Mouse (Mus musculus) bone marrow, adult 2 months (tissue): ENCODE data around the gene Upp1. TPM values are rescaled to one million over a fixed set of nuclear protein-coding genes. Genes with fewer than 3 reads are reported as not detected.
A peak's percentile ranks its signal among the peaks of the same experiment; 100 is the strongest.

Source experiments
- H3K27ac ChIP-seq: fragments of 200-500 bp; 2 replicates; pipeline ENCODE4 v1.5.1; 2012; ENCODE audit warnings: low read depth, mild to moderate bottlenecking, control low read depth, inconsistent platforms, low read length; ENCODE audit not compliant: control insufficient read depth, poor library complexity, insufficient read depth
- H3K4me1 ChIP-seq: fragments of 200-500 bp; 2 replicates; pipeline ENCODE4 v1.6.1; 2011; ENCODE audit warnings: low read length; ENCODE audit not compliant: control insufficient read depth, insufficient read depth
- H3K4me3 ChIP-seq: fragments of 200-500 bp; replicated peaks from 2 replicates; pipeline ENCODE3; 2011; ENCODE audit warnings: mild to moderate bottlenecking, low read depth, low read length, control low read depth; ENCODE audit not compliant: control insufficient read depth
- CTCF ChIP-seq: fragments of 200-500 bp; IDR thresholded peaks from 2 replicates; pipeline ENCODE4 v1.5.1; 2011; ENCODE audit warnings: low read length, control low read depth; ENCODE audit not compliant: control insufficient read depth, insufficient read depth
- POLR2A ChIP-seq: fragments of 200-500 bp; IDR thresholded peaks from 2 replicates; pipeline ENCODE4 v1.6.1; 2011; ENCODE audit warnings: low read depth, mild to moderate bottlenecking, control low read depth, low read length, borderline replicate concordance; ENCODE audit not compliant: control insufficient read depth
- WGBS: fragments of 180-500 bp; shearing (Covaris S2); methylation state at CpG from one replicate; pipeline ENCODE4 v1.1.7; 2018; 5-methylcytosine and 5-hydroxymethylcytosine counted together
- polyA plus RNA-seq: library from polyadenylated mRNA; stranded (reverse); fragments of >200 nt; gene quantifications from 2 replicates; pipeline ENCODE4 v1.2.4, GENCODE M21; 2011; ENCODE audit warnings: low replicate concordance; ENCODE audit not compliant: missing spikeins, insufficient read depth, insufficient read length

The Upp1 gene
- polyA plus RNA-seq, 1 experiment, result 11.9 TPM

DNA sequence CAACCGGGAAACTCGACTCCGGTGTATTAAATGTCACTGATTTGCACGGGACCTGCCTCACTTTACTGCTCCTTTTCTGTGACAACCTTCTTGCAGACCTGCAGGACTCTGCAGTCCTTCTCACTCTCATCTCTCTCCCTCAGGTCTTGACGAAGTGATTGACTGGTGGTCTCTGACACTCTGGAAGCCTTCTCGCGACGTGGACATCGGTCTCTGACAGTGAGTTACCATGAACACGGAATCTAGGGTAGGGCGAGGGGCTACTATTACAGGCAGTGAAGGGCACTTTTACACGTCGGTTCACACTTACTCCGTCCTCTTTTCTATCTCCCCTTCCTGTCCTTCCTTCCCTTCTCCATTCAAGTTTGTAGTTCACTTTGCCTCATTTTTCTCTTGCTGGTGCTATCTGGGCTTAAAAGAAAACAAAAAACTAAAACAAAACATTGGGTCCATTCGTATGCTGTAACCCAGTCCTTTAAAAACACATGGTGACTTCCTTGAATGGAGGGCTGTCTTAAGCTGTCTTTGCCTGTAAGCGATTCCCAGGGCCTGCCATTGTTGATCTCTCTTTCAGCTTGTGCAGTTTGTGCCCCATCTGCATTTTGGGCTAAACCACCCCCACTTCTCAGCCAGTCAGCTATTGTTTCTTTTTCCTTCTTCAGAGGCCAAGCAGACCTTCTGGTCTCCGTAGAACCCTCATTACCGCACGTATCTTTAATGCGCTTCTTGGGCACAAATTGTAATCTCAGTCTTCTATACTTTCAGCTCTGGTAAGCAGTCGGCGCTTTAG is 1.5 kb downstream of the Upp1 start:
- no peaks in the 10 kb centered on the region; the same call in 1 of the 2 replicates for H3K4me1 ChIP-seq
- H3K4me3 ChIP-seq, result no peak overlapping the region
- H3K27ac ChIP-seq, result no peak overlapping the region
- 30% methylated on average over 22 of the region's 22 CpGs for WGBS
- TF ChIP-seq CTCF, result no peak
- TF ChIP-seq POLR2A, result no peak

DNA sequence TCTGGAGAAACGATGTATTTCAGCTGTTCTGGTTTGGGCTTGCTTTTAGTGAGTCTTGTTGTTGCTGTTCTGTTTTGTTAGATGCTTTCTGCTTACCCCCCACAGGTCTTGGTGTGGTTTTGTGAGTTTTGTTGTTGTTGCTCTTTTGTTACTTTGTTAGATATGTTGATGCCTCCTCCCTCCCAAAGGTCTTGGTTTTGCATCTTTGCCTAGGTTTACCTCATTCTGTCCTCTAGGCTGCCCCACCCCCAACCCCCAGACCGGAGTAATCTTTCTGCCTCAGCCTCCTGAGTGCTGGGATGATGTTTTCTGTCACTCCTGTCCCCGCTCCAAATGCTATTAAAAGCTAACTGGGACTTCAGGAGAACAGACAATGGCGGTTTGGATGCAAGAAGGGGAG is 4.4 kb downstream of the Upp1 start:
- H3K4me3 ChIP-seq, result no peak overlapping the region
- TF ChIP-seq POLR2A, result no peak
- no peak for TF ChIP-seq CTCF
- no peaks in the 10 kb centered on the region; the same call in none of the 2 replicates for H3K4me1 ChIP-seq
- no peak overlapping the region for H3K27ac ChIP-seq
- 77% methylated on average over 4 of the region's 4 CpGs for WGBS

DNA sequence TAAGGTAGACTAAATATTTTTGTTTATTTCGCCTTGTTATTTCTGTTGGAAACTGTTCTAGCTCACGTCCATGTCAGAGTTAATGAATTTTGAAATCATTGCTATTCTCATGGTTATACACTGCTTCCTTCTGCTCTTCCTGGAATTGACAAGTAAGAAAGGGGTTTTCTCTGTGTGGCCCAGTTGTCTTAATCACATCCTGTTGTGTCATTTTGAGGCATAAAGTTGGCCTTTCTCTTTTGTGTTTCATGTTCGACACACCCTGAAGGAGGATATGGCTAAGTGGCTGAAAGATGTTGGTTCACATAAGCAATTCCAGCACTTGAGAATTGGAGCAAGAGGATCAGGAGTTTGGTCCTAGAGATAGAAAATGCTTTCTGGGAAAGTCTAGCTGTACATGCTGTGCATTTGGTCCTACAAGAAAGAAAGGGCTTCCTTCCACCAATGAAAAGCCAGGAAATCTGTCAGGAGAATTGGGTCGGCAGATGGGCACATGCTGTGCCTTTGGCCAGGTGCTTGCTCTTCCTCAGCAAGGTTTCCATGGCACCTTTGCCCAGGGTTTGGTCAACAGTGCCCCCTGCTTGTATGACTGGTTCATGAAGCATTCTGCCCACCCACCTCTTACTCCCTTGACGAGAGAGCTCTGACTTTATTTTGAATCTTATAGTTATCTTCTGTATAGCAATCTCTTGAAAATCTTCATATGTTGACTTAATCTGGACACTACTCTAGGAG is 8.6 kb downstream of the Upp1 start:
- Histone ChIP-seq H3K4me1 (no peaks in the 10 kb centered on the region; the same call in none of the 2 replicates), H3K4me3 (no peak overlapping the region), H3K27ac (no peak overlapping the region)
- 27% methylated on average over 5 of the region's 5 CpGs for WGBS
- TF ChIP-seq CTCF (peak; percentile 41; the same call in 1 of the 2 replicates), POLR2A (no peak)

DNA sequence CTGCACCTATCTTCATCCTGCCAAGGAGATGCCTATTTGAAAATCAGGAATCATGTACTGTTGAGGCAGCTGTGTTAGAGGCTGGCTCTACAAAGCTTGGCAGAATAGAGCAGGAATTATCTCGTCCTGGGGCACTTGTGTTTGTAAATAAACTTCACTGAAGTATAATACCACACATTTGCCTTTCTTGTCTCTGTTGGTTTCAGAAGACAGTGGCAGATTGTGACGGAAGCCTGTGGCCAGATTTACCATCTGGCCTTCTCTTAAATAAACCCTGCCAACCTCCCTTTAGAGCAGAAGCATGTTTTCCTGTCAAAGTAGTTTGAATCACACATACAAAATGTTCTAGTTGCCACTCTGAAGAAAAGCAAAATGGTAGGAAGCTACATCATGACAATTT is 10.2 kb downstream of the Upp1 start:
- WGBS, result 62% methylated on average over 2 of the region's 2 CpGs
- no peak overlapping the region for H3K4me3 ChIP-seq
- no peak overlapping the region for H3K27ac ChIP-seq
- TF ChIP-seq POLR2A (no peak), CTCF (no peak)
- no peaks in the 10 kb centered on the region; the same call in none of the 2 replicates for H3K4me1 ChIP-seq

DNA sequence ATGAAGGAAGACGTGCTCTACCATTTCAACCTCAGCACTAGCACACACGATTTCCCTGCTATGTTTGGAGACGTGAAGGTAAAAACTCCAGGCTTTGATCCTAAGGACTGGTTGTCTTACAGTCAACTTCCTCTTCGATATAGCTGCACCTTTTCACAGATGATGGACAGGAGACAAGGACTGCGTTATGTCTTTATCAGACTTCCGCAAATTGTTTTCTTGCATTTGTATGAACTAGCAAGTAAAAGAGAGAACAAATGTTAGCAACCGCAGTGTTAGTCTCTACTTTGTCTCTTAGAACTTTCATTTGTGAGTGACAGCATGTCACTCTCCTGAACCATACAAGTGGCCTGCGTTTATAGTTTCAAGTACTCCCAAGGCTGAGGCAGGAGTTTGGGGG is 11.6 kb downstream of the Upp1 start:
- TF ChIP-seq POLR2A, result no peak
- no peak for TF ChIP-seq CTCF
- Histone ChIP-seq H3K27ac (no peak overlapping the region), H3K4me3 (no peak overlapping the region), H3K4me1 (no peaks in the 10 kb centered on the region; the same call in none of the 2 replicates)
- 75% methylated on average over 8 of the region's 8 CpGs for WGBS

DNA sequence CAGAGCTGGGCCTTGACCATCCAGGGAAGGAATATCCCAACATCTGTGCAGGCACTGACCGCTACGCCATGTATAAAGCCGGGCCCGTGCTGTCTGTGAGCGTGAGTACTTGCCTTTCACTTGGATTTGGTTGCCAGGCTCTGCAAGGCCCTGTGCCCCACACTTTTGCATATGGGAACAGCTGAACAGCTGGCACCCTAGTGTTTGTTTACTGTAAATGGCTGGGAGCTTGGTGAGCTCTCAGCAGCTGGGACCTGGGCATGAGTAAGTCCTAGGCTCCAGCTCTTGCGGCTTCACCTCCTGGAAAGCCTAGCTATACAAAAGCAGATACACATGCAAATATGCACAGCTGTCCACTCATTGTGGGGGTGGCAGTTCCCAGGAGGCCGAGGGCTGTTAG is 13.8 kb downstream of the Upp1 start:
- no peak overlapping the region for H3K27ac ChIP-seq
- H3K4me1 ChIP-seq, result no peaks in the 10 kb centered on the region; the same call in none of the 2 replicates
- WGBS, result 87% methylated on average over 7 of the region's 7 CpGs
- H3K4me3 ChIP-seq, result no peak overlapping the region
- no peak for TF ChIP-seq CTCF
- TF ChIP-seq POLR2A, result no peak

DNA sequence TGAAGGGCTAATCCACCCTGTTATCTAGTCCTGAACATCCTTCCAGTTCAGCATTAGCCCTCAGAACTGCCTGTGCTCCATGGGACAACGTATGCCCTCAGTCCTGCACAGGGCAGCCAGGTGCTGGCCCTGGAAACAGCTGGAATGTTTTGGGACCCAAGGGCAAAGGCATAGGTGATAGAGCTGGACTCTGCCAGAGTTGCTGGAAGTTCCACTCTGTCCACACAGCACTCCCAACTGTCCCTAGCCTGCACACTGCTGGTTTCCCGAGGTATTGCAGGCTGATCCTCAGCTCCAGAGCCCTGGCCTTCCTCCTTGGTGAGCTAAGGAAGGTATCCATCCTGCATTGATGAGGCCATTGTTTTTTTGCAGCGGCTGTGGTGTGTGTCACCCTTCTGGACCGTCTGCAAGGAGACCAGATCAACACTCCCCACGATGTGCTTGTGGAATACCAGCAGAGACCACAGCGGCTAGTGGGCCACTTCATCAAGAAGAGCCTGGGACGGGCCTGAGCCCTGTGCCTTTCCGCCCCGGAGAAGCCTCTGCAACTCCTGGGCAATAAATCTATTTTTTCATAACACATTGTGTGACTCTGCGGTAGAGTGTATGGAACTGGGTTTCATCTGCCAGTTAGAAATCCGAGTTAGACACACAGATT is 17.8 kb downstream of the Upp1 start:
- WGBS, result 77% methylated on average over 11 of the region's 11 CpGs
- Histone ChIP-seq H3K4me1 (no peaks in the 10 kb centered on the region), H3K27ac (no peak overlapping the region), H3K4me3 (no peak overlapping the region)
- TF ChIP-seq CTCF (no peak), POLR2A (no peak)

DNA sequence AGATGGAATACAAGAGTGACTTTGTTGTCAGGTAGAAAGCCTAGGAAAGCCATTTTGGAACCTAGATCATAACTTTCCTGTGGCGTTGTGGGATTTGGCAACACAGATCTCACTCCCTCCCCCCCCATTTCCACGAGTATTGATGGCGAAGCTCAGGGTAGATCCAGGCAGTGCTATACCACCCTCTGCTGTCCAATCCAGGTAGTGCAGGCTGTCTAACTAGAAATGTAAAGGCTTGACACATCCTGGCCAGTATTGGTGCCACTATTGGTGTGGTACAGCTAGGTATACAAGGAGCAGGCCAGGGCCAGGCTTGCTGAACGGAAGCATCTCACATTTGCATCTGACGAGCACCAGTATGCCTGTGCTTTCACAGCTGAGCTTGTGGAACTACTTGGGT is 18.6 kb downstream of the Upp1 start:
- Histone ChIP-seq H3K27ac (no peak overlapping the region), H3K4me3 (no peak overlapping the region), H3K4me1 (no peaks in the 10 kb centered on the region)
- TF ChIP-seq CTCF (peak; percentile 94), POLR2A (no peak)
- WGBS, result 15% methylated on average over 5 of the region's 5 CpGs
